Mouse (Mus musculus) lung, embryonic 15.5 days (tissue): ENCODE data around the gene Padi6. TPM values are rescaled to one million over a fixed set of nuclear protein-coding genes. Genes with fewer than 3 reads are reported as not detected.

Experiments
- ATAC-seq: fragments of 200-750 bp; cut with Nextera tagmentation; 2 replicates; pipeline ENCODE4 v1.8.0; 2017; ENCODE audit warnings: moderate number of reproducible peaks, borderline replicate concordance; ENCODE audit not compliant: low FRiP score, low TSS enrichment; ENCODE audit errors: extremely low read depth
- H3K27ac ChIP-seq: fragments of 300-500 bp; sonication (generic); 2 replicates; pipeline ENCODE4 v1.5.1; 2015; ENCODE audit warnings: moderate library complexity, mild to moderate bottlenecking, inconsistent platforms
- H3K27me3 ChIP-seq: fragments of 300-500 bp; sonication (generic); 2 replicates; pipeline ENCODE4 v1.6.1; 2015; ENCODE audit warnings: inconsistent platforms
- H3K36me3 ChIP-seq: fragments of 300-500 bp; sonication (generic); 2 replicates; pipeline ENCODE4 v1.6.1; 2015; ENCODE audit warnings: inconsistent platforms
- H3K4me1 ChIP-seq: fragments of 300-500 bp; sonication (generic); 2 replicates; pipeline ENCODE4 v1.6.1; 2015; ENCODE audit warnings: inconsistent platforms
- H3K4me2 ChIP-seq: fragments of 300-500 bp; sonication (generic); 2 replicates; pipeline ENCODE4 v1.6.1; 2015; ENCODE audit warnings: inconsistent platforms, mild to moderate bottlenecking, moderate library complexity
- H3K4me3 ChIP-seq: fragments of 300-500 bp; sonication (generic); 2 replicates; pipeline ENCODE4 v1.5.1; 2015; ENCODE audit warnings: mild to moderate bottlenecking, inconsistent platforms
- H3K9ac ChIP-seq: fragments of 300-500 bp; sonication (generic); 2 replicates; pipeline ENCODE4 v1.6.1; 2015; ENCODE audit warnings: inconsistent platforms
- H3K9me3 ChIP-seq: fragments of 300-500 bp; sonication (generic); 2 replicates; pipeline ENCODE4 v1.6.1; 2016; ENCODE audit warnings: inconsistent platforms
- WGBS: fragments of 180-500 bp; shearing (Covaris S2); methylation state at CpG from one replicate; pipeline ENCODE4 v1.1.7; 2015; 5-methylcytosine and 5-hydroxymethylcytosine counted together
- polyA plus RNA-seq: library from polyadenylated mRNA; unstranded; fragments of >200 nt; fragmentation: Nextera tagmentation; extraction: Ambion mirVana; gene quantifications from 2 replicates; pipeline ENCODE4 v1.2.1, GENCODE M21; 2015

The Padi6 gene
- polyA plus RNA-seq, 1 experiment from 2014 or later: 0.06 TPM

DNA sequence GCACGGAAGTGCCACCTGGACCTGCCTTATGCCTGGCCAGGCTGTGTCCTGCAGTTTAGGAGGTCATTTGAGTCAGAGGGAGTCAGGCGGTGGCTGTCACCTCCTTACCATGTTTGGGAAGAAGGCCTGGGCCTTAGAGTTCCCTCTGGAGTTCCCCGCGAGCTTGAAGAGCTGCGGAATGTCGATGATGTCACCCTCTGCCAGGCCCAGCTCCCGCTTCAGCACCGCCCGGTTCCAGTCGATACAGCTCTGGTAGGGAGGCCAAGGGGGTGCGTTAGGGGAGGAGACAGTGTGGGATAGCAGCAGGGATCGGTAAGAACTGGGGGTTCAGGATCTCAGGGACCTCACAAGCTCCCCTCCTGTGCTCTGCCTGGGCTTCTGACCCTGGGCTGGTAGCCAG, 5.5 kb upstream of the Padi6 start:
- H3K27ac ChIP-seq: no peak overlapping the region
- H3K4me1 ChIP-seq: peaks cover 20% of the 10 kb centered on the region
- no peaks in the 10 kb centered on the region for H3K9me3 ChIP-seq
- no peak overlapping the region for H3K9ac ChIP-seq
- H3K4me3 ChIP-seq: no peak overlapping the region
- ATAC-seq: peak; percentile 17; the same call in 1 of the 2 replicates
- 15% methylated on average over 12 of the region's 12 CpGs for WGBS
- H3K36me3 ChIP-seq: no peaks in the 10 kb centered on the region
- no peaks in the 10 kb centered on the region; the same call in 1 of the 2 replicates for H3K27me3 ChIP-seq
- no peak overlapping the region for H3K4me2 ChIP-seq

DNA sequence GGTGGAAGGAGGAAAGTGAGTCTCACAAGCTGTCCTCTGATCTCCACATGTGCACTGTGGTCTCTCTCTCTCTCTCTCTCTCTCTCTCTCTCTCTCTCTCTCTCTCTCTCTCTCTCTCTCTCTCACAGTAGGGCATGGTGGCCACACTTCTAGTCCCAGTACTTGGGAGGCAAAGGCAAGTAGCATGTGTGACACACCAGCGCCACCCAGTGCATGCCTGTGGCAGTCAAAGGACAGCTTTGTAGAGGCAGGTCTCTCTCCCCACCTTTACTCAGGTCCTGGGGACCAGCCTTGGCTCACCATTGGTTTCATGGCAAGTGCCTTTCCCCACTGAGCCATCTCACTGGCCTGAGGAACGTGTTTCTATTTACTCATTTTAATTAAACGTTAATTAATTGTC, 2.2 kb upstream of the Padi6 start:
- Histone ChIP-seq H3K4me3 (no peak overlapping the region), H3K36me3 (no peaks in the 10 kb centered on the region)
- 23% methylated on average over 3 of the region's 3 CpGs for WGBS

DNA sequence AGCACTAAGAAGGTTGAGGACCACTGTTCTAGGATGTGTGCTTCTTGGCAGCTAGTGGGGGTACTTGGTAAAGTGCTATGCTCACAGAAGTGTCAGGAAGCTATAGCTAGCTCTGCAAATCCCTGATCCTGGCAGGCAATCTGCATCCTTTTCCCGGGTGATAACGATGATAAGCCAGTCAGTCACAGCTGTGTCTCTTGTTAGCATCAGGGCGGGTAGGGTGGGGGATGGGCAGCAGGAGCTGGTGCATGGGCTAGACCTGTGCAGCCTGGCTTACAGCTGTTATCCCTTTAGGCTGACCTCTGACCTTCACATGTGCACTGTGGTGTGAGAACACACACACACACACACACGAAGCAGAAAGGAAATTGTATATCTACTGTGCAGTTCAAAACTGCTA, 643 bp upstream of the Padi6 start:
- Histone ChIP-seq H3K4me3 (no peak overlapping the region), H3K4me2 (no peak overlapping the region), H3K4me1 (peaks cover 7% of the 10 kb centered on the region), H3K36me3 (no peaks in the 10 kb centered on the region), H3K9ac (no peak overlapping the region), H3K27ac (no peak overlapping the region), H3K9me3 (no peaks in the 10 kb centered on the region), H3K27me3 (no peaks in the 10 kb centered on the region)
- 29% methylated on average over 4 of the region's 4 CpGs for WGBS
- ATAC-seq: no peak

More for the DNA sequence above, 2.2 kb upstream of the Padi6 start:
- no peak for ATAC-seq
- no peaks in the 10 kb centered on the region for H3K27me3 ChIP-seq
- H3K4me1 ChIP-seq: peaks cover 14% of the 10 kb centered on the region
- no peak overlapping the region for H3K27ac ChIP-seq
- H3K9me3 ChIP-seq: no peaks in the 10 kb centered on the region
- no peak overlapping the region for H3K9ac ChIP-seq
- H3K4me2 ChIP-seq: no peak overlapping the region

DNA sequence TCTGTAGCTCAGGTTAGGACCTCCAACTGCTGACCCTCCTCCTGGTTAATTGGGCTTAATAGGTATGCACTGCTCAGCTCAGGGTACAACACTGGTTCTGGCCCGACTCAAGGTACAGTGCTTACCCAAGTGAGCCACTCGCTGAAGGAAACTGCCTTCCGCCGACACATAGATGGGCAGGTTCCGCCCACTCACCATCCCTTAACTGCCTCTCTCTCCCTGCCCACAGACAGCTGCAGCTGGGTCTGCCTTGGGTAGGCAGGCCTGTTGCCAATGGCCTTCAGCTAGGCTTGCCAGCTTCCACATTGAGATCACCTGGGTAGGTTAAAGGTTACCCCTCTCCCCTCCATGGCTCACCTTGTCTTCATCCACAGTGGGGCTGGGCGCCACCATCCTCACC, 1.0 kb downstream of the Padi6 start:
- Histone ChIP-seq H3K36me3 (no peaks in the 10 kb centered on the region), H3K27ac (no peak overlapping the region), H3K27me3 (no peaks in the 10 kb centered on the region), H3K4me1 (no peaks in the 10 kb centered on the region), H3K4me2 (no peak overlapping the region), H3K4me3 (no peak overlapping the region), H3K9ac (no peak overlapping the region), H3K9me3 (no peaks in the 10 kb centered on the region)
- ATAC-seq: no peak
- 76% methylated on average over 6 of the region's 6 CpGs for WGBS

DNA sequence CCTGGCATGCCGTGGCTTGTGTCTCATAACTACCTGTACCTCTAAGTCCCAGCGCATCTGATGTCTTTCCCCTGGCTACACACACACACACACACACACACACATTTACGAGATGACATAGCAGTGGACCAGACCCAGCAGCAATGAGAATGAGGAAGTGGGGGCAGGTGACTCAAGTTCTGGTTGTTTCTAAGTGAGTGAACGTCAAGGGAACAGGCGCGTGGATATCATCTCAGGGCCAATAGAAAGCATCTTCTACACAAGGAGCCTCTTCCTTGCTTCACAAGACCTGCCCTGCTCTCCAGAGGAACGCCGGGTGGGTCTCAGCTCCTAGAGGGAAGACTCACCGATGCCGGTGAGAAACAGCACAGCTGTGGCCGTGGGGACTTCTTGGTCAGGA, 1.8 kb downstream of the Padi6 start:
- 85% methylated on average over 11 of the region's 11 CpGs for whole genome bisulfite sequencing
- Histone ChIP-seq H3K9me3 (no peaks in the 10 kb centered on the region), H3K4me1 (no peaks in the 10 kb centered on the region), H3K9ac (no peak overlapping the region), H3K4me3 (no peak overlapping the region), H3K4me2 (no peak overlapping the region), H3K27ac (no peak overlapping the region), H3K36me3 (no peaks in the 10 kb centered on the region), H3K27me3 (no peaks in the 10 kb centered on the region)
- ATAC-seq: no peak

DNA sequence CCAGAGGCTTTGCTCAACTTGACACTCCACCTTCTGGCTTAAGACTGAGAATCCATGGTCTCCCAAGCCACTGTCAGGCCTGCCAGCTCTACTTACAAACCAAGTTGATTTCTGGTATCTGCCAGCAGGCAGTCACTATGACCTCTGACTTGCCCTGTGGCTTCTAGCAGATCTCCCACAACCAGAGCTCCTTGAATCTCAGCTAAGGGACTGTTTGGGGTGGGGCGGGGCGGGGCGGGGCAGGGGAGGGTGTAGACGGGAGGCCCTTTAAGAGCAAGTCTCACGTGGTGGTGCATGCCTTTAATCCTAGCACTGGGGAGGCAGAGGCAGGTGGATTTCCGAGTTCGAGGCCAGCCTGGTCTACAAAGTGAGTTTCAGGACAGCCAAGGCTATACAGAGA, 9.6 kb downstream of the Padi6 start:
- no peaks in the 10 kb centered on the region for H3K9me3 ChIP-seq
- H3K4me2 ChIP-seq: no peak overlapping the region
- H3K27me3 ChIP-seq: no peaks in the 10 kb centered on the region
- no peak overlapping the region for H3K4me3 ChIP-seq
- WGBS: 62% methylated on average over 7 of the region's 7 CpGs
- ATAC-seq: no peak
- no peak overlapping the region for H3K9ac ChIP-seq
- no peaks in the 10 kb centered on the region for H3K4me1 ChIP-seq
- H3K27ac ChIP-seq: no peak overlapping the region
- H3K36me3 ChIP-seq: no peaks in the 10 kb centered on the region

DNA sequence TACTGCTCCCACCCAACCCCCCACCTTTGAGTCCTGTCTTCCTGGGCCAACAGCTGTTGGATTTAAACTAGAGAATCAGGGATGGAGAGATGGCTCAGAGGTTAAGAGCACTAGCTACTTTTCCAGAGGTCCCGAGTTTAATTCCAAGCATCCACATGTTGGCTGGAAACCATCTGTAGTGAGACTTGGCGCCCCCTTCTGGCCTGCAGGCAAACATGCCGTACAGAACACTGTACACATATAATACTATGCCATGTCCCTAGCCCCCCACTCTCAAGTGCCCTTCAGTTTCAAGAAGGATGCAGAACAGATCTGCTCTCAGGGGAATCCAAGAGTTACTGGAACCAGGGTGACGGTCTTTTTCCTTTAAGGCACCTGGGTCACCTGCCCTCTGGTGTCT, 10.8 kb downstream of the Padi6 start:
- Histone ChIP-seq H3K4me2 (no peak overlapping the region), H3K4me3 (no peak overlapping the region), H3K4me1 (no peaks in the 10 kb centered on the region), H3K36me3 (no peaks in the 10 kb centered on the region), H3K27me3 (no peaks in the 10 kb centered on the region), H3K9ac (no peak overlapping the region), H3K27ac (no peak overlapping the region), H3K9me3 (no peaks in the 10 kb centered on the region)
- WGBS: 65% methylated on average over 4 of the region's 4 CpGs
- no peak for ATAC-seq

DNA sequence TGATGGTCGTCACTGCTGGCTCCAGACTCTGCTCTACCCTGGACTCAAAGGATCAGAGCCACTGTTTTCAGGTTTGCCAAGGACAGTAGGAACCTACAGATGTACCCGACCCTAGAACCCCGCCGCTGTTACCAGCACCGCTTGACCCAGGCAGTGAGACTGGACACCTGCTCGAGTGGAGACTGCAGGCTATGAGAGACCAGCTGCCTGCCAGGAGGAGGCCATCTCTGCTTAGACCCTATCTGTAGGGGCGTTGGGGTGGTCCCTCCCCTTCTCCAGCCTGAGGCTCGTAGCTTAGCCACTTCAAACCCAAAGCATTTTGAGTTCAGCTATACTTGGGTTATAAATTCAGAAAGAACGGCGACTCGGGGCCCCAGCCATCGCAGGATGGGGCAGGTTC, 15.5 kb downstream of the Padi6 start:
- no peaks in the 10 kb centered on the region for H3K9me3 ChIP-seq
- H3K9ac ChIP-seq: no peak overlapping the region
- peaks cover 14% of the 10 kb centered on the region; the same call in 1 of the 2 replicates for H3K36me3 ChIP-seq
- H3K4me3 ChIP-seq: no peak overlapping the region
- WGBS: 79% methylated on average over 12 of the region's 12 CpGs
- no peaks in the 10 kb centered on the region for H3K27me3 ChIP-seq
- H3K4me1 ChIP-seq: no peaks in the 10 kb centered on the region
- H3K4me2 ChIP-seq: no peak overlapping the region
- H3K27ac ChIP-seq: no peak overlapping the region
- ATAC-seq: no peak

DNA sequence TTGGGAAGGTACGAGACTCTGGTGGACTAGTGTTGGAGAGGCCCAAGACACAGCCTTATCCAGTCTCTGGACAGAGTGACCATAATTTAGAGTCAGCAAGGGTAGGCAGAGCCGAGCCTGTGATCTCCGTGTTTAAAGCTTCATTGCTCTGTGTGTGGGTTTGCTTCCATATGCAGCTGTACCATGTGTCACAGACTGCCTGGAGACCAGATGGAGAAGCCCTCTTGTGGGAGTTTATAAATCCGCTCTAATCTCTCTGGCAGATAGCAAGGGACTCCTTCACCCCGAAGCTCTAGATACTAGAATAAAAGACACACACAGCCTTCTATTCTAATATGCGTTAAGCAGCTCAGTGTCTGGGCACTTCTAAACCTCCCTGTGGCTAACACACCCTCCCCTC, 17.7 kb downstream of the Padi6 start:
- no peak for ATAC-seq
- no peak overlapping the region for H3K9ac ChIP-seq
- no peaks in the 10 kb centered on the region for H3K27me3 ChIP-seq
- 0 out of 2 replicates have a peak, but pooled peaks cover 8% of the 10 kb centered on the region for H3K4me1 ChIP-seq
- no peak overlapping the region for H3K27ac ChIP-seq
- H3K4me3 ChIP-seq: no peak overlapping the region
- H3K36me3 ChIP-seq: peaks cover 36% of the 10 kb centered on the region
- WGBS: 73% methylated on average over 6 of the region's 6 CpGs
- H3K9me3 ChIP-seq: no peaks in the 10 kb centered on the region
- no peak overlapping the region for H3K4me2 ChIP-seq

DNA sequence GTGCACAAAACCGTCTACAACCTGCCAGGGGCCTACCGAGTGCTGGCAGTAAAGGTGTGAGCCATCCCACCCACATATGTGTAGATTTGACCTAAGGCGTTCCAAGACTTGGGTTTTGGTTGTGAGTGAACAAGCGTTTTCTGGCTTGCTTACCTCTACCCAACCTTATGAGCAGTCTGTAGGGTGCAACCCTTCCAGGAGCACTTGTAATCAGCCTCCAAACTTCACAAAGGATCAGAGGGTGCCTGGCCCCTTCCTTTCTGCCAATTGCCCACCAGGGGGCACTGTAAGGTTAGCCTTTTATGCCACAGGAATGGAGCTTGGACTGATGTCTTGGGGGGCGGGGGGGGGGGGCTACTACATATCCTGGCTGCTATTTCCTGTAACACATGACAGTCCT, 18.6 kb downstream of the Padi6 start:
- Histone ChIP-seq H3K9ac (no peak overlapping the region), H3K27me3 (no peaks in the 10 kb centered on the region), H3K4me3 (no peak overlapping the region), H3K4me1 (0 out of 2 replicates have a peak, but pooled peaks cover 8% of the 10 kb centered on the region), H3K9me3 (no peaks in the 10 kb centered on the region), H3K4me2 (no peak overlapping the region), H3K27ac (no peak overlapping the region), H3K36me3 (peaks cover 45% of the 10 kb centered on the region)
- 49% methylated on average over 5 of the region's 5 CpGs for WGBS
- peak; percentile 43; the same call in 1 of the 2 replicates for ATAC-seq

DNA sequence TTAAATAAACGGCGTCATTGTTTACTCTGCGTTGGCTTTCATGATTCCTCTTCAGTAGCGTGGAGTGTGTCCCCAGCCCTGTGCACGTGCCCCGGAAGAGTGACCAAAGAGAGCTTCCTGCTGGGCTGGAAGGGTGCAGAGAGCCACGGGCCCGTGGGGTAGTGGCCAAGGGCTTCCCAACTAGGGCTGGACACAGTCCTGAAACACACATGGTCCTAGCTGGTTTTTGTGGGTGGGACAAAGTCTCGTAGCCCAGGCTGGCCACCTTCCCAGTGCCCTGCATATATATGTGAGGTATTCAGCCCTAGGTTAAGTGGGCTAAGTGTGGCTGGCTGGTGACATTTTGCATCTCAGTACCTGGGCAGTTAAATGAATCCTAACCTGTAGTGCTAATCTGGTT, 19.3 kb downstream of the Padi6 start:
- no peaks in the 10 kb centered on the region for H3K27me3 ChIP-seq
- no peak overlapping the region for H3K4me3 ChIP-seq
- no peak overlapping the region for H3K9ac ChIP-seq
- H3K4me2 ChIP-seq: no peak overlapping the region
- WGBS: 75% methylated on average over 9 of the region's 9 CpGs
- ATAC-seq: no peak
- no peaks in the 10 kb centered on the region for H3K9me3 ChIP-seq
- peaks cover 51% of the 10 kb centered on the region for H3K36me3 ChIP-seq
- no peak overlapping the region for H3K27ac ChIP-seq
- H3K4me1 ChIP-seq: 0 out of 2 replicates have a peak, but pooled peaks cover 8% of the 10 kb centered on the region

DNA sequence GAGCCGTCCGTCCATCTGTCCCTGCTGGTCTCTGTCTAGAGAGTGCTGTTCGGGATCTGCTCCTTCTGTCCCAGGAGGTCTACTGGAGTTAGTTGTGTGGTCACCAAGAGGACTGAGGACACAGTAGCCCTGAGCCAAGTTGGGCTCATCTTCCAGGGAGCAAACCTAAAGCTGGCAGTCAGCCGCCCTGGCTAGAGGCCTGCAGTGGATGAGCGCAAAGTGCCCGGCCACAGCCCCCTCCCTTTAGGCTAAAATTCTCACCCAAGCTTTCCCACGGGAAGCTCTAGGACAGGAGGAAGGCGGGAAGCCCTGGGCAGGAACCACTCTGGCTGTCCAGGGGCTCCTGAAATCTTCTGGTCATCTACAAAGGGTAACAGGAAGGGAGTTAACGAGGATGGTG, 19.7 kb downstream of the Padi6 start:
- H3K9ac ChIP-seq: no peak overlapping the region
- H3K27ac ChIP-seq: no peak overlapping the region
- H3K4me3 ChIP-seq: no peak overlapping the region
- ATAC-seq: no peak
- 69% methylated on average over 9 of the region's 9 CpGs for WGBS
- H3K36me3 ChIP-seq: peaks cover 56% of the 10 kb centered on the region
- 0 out of 2 replicates have a peak, but pooled peaks cover 8% of the 10 kb centered on the region for H3K4me1 ChIP-seq
- no peaks in the 10 kb centered on the region for H3K27me3 ChIP-seq
- no peak overlapping the region for H3K4me2 ChIP-seq
- no peaks in the 10 kb centered on the region for H3K9me3 ChIP-seq

DNA sequence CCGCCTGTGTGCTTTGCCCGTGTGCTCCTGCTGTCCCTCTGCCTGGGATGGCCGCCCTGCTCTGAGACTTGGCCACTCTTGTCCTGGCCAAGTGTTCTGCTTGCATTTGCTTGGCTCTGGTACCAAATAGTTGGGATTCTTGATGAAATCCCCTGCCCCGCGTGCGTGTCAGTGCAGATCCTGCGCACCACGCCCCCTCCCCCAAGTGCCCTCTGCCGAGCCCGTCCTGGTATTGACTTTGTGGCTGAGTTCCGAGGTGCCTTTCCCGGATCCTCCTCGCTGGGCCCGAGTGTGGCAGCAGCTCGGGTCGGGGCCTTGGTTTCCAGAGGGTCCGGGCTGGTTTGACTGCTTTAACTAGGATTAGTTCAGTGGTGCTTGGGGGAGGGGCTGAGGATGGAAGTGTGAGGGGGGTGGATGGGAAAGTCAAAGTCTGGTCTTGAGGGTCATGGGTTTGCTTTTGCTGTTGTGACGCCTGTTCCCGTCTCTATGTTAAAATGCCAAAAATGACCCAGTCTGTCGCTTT, 20.4 kb downstream of the Padi6 start:
- Histone ChIP-seq H3K27ac (peak overlapping the region; percentile 20; the same call in 1 of the 2 replicates), H3K27me3 (no peaks in the 10 kb centered on the region), H3K36me3 (peaks cover 60% of the 10 kb centered on the region), H3K4me1 (0 out of 2 replicates have a peak, but pooled peaks cover 8% of the 10 kb centered on the region), H3K9ac (no peak overlapping the region), H3K9me3 (no peaks in the 10 kb centered on the region), H3K4me2 (no peak overlapping the region), H3K4me3 (no peak overlapping the region)
- ATAC-seq: no peak
- 69% methylated on average over 20 of the region's 20 CpGs for WGBS
